In the genomic region with DNA sequence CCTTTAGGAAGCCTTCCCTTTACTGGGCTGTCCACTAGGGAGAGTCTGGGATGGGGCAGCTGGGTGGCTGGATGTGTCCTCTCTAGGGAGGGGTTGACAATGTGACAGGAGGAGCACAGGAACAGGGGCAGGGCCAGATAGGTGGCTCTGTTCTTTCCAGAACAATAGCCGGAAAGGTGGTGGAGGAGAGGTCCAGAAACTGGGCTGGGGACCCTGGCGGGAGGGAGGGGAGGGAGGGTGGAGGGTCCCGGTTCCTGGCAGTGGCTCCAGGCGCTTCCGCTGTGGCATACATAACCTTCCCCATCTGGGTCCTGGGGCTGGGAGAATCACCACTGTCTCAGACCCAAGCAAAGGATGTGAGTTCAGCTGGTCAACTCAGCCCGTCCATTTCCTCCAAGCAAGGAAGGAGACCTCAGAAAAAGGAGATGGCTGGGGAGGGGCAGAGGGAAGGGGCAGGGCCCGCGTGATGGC, we compare ENCODE assay signal across 8 mouse cellular contexts. TPM values are rescaled to one million over a fixed set of nuclear protein-coding genes. Genes with fewer than 3 reads are reported as not detected.
DNase-seq lines count a peak whose midpoint lies in the region; ATAC-seq and TF ChIP-seq lines count a peak whose summit lies in the region.

No protein-coding gene starts in this region.

- peaks cover 18% of the 10 kb centered on the region; the same call in 1 of the 2 replicates for H3K79me2 ChIP-seq in liver, adult 2 months (ENCODE audit: control insufficient read depth, insufficient read depth, low read length)

- WGBS in liver, adult 2 months: 74% methylated on average over 8 of the region's 8 CpGs
- 51% methylated on average over 8 of the region's 8 CpGs for WGBS in hindbrain, embryonic 14.5 days
- WGBS in liver, embryonic 11.5 days: 61% methylated on average over 8 of the region's 8 CpGs

- no peak for DNase-seq in liver, adult 2 months (ENCODE audit: extremely low read depth, low read depth, low spot score)
- DNase-seq in liver: no peak
- DNase-seq in hindbrain, embryonic 14.5 days (ENCODE audit: low spot score): no peak
- no peak for DNase-seq in liver, embryonic 11.5 days (ENCODE audit: low spot score)
- DNase-seq in skeletal muscle tissue, adult 2 months (ENCODE audit: low read depth, low spot score): peak; percentile 42
- no peak for DNase-seq in B cell, adult 2 months
- no peak for DNase-seq in spleen, postnatal 10 days (ENCODE audit: low spot score in 2 of 2)
- no peak for DNase-seq in thymus, postnatal 25 days

- H3K27me3 ChIP-seq in liver, adult 2 months (ENCODE audit: control insufficient read depth, insufficient read depth, low read length): no peaks in the 10 kb centered on the region
- H3K27me3 ChIP-seq in hindbrain, embryonic 14.5 days (ENCODE audit: control insufficient read depth, insufficient read depth, low read length): no peaks in the 10 kb centered on the region
- no peaks in the 10 kb centered on the region for H3K27me3 ChIP-seq in liver, embryonic 11.5 days (replicated peaks; ENCODE audit: control insufficient read depth, insufficient read depth, low read length)

- H3K27ac ChIP-seq in liver, adult 2 months (replicated peaks; ENCODE audit: insufficient read depth, low read depth, low read length): peak overlapping the region; percentile 3; the same call in 1 of the 2 replicates
- H3K27ac ChIP-seq in hindbrain, embryonic 14.5 days: peak overlapping the region; percentile 74
- peak overlapping the region; percentile 53 for H3K27ac ChIP-seq in liver, embryonic 11.5 days (ENCODE audit: low read depth, low read length)

- no peak overlapping the region for H3K4me3 ChIP-seq in liver, adult 2 months (ENCODE audit: insufficient read depth, low read depth, low read length)
- H3K4me3 ChIP-seq in hindbrain, embryonic 14.5 days (replicated peaks; ENCODE audit: low read length): no peak overlapping the region
- no peak overlapping the region for H3K4me3 ChIP-seq in liver, embryonic 11.5 days (ENCODE audit: low read depth, low read length)

- peaks cover 21% of the 10 kb centered on the region for H3K4me1 ChIP-seq in liver, adult 2 months (ENCODE audit: control insufficient read depth, insufficient read depth, low read length)
- H3K4me1 ChIP-seq in hindbrain, embryonic 14.5 days (replicated peaks; ENCODE audit: control insufficient read depth, insufficient read depth, low read length): peaks cover 40% of the 10 kb centered on the region
- H3K4me1 ChIP-seq in liver, embryonic 11.5 days (replicated peaks; ENCODE audit: control insufficient read depth, insufficient read depth, low read length): peaks cover 65% of the 10 kb centered on the region

- TF ChIP-seq CTCF in liver, adult 2 months (IDR thresholded peaks at IDR 0.05; ENCODE audit: low read depth, low read length): no peak

- no peak for TF ChIP-seq POLR2A in liver, adult 2 months (IDR thresholded peaks at IDR 0.05; ENCODE audit: extremely low read depth, insufficient read depth, low read length)

- no peaks in the 10 kb centered on the region for H3K9me3 ChIP-seq in hindbrain, embryonic 14.5 days (ENCODE audit: control insufficient read depth, low read length)
- no peaks in the 10 kb centered on the region for H3K9me3 ChIP-seq in liver, embryonic 11.5 days (ENCODE audit: control insufficient read depth, low read length)

- peak overlapping the region; percentile 88 for H3K4me2 ChIP-seq in hindbrain, embryonic 14.5 days (replicated peaks)
- peak overlapping the region; percentile 45 for H3K4me2 ChIP-seq in liver, embryonic 11.5 days

- no peaks in the 10 kb centered on the region; the same call in 1 of the 2 replicates for H3K36me3 ChIP-seq in liver, adult 2 months (ENCODE audit: control insufficient read depth, insufficient read depth, low read length)
- peaks cover 10% of the 10 kb centered on the region; the same call in 1 of the 2 replicates for H3K36me3 ChIP-seq in hindbrain, embryonic 14.5 days (replicated peaks; ENCODE audit: control insufficient read depth, insufficient read depth)
- peaks cover 23% of the 10 kb centered on the region for H3K36me3 ChIP-seq in liver, embryonic 11.5 days (ENCODE audit: control insufficient read depth, insufficient read depth, low read length)

- no peak for ATAC-seq in hindbrain, embryonic 14.5 days (ENCODE audit: low FRiP score)
- ATAC-seq in liver, embryonic 11.5 days (replicated peaks; ENCODE audit: low FRiP score): no peak

- H3K9ac ChIP-seq in liver, adult 2 months (ENCODE audit: low read depth, low read length): no peak overlapping the region
- H3K9ac ChIP-seq in hindbrain, embryonic 14.5 days: 0 out of 2 replicates have a peak overlapping the region, but pooled peaks have one; percentile 14
- peak overlapping the region; percentile 32 for H3K9ac ChIP-seq in liver, embryonic 11.5 days (ENCODE audit: low read depth, low read length)

RNA-seq across cellular contexts. Expression of a gene that starts 4.1 kb away (rescaled TPM):
- total RNA-seq in liver, adult 2 months (2014; rRNA removed): 2.9 and 3.8 TPM in 2 replicates
- 8.9 and 9.7 TPM in 2 replicates for polyA plus RNA-seq in liver, adult 2 months (2012; rRNA removed)
- polyA plus RNA-seq in hindbrain, embryonic 14.5 days (2014; fragmentation: Nextera tagmentation; extraction: Ambion mirVana): 10.7 and 11.0 TPM in 2 replicates
- 13.5 and 14.0 TPM in 2 replicates for polyA plus RNA-seq in liver, embryonic 11.5 days (2014; fragmentation: Nextera tagmentation; extraction: Ambion mirVana)

RNA-seq across cellular contexts. Expression of a gene that starts 5.2 kb away (rescaled TPM):
- total RNA-seq in liver, adult 2 months (2014; rRNA removed): 4.0 and 5.8 TPM in 2 replicates
- polyA plus RNA-seq in liver, adult 2 months (2012; rRNA removed): 11.2 and 15.6 TPM in 2 replicates
- polyA plus RNA-seq in hindbrain, embryonic 14.5 days (2014; fragmentation: Nextera tagmentation; extraction: Ambion mirVana): 17.8 and 19.9 TPM in 2 replicates
- polyA plus RNA-seq in liver, embryonic 11.5 days (2014; fragmentation: Nextera tagmentation; extraction: Ambion mirVana): 36.1 and 36.4 TPM in 2 replicates

RNA-seq across cellular contexts. Expression of a gene that starts 14.5 kb away (rescaled TPM):
- 15.8 and 17.2 TPM in 2 replicates for total RNA-seq in liver, adult 2 months (2014; rRNA removed)
- 46.8 and 52.7 TPM in 2 replicates for polyA plus RNA-seq in liver, adult 2 months (2012; rRNA removed)
- 1.3 and 2.4 TPM in 2 replicates for polyA plus RNA-seq in hindbrain, embryonic 14.5 days (2014; fragmentation: Nextera tagmentation; extraction: Ambion mirVana)
- 15.6 and 18.7 TPM in 2 replicates for polyA plus RNA-seq in liver, embryonic 11.5 days (2014; fragmentation: Nextera tagmentation; extraction: Ambion mirVana)

RNA-seq across cellular contexts. Expression of a gene that starts 44.1 kb away (rescaled TPM):
- 11.0 and 15.0 TPM in 2 replicates for total RNA-seq in liver, adult 2 months (2014; rRNA removed)
- polyA plus RNA-seq in liver, adult 2 months (2012; rRNA removed): 41.1 and 41.9 TPM in 2 replicates
- 17.3 and 20.8 TPM in 2 replicates for polyA plus RNA-seq in hindbrain, embryonic 14.5 days (2014; fragmentation: Nextera tagmentation; extraction: Ambion mirVana)
- polyA plus RNA-seq in liver, embryonic 11.5 days (2014; fragmentation: Nextera tagmentation; extraction: Ambion mirVana): 14.1 and 14.4 TPM in 2 replicates

RNA-seq across cellular contexts. Expression of a gene that starts 48.9 kb away (rescaled TPM):
- total RNA-seq in liver, adult 2 months (2014; rRNA removed): 0.07 and 0.28 TPM in 2 replicates
- polyA plus RNA-seq in liver, adult 2 months (2012; rRNA removed): 0.51 and 0.56 TPM in 2 replicates
- polyA plus RNA-seq in hindbrain, embryonic 14.5 days (2014; fragmentation: Nextera tagmentation; extraction: Ambion mirVana): 0.13 TPM in 1 of 2 replicates, not detected in the other
- polyA plus RNA-seq in liver, embryonic 11.5 days (2014; fragmentation: Nextera tagmentation; extraction: Ambion mirVana): 0.56 and 0.89 TPM in 2 replicates

Comparison
In these comparisons a context has a peak if more than half of its experiments do, and no peak if none do; other contexts are left out.
1. H3K27ac ChIP-seq: peak in every context shown above with its lines; median percentile 74 in hindbrain, embryonic 14.5 days; 53 in liver, embryonic 11.5 days; 3 in liver, adult 2 months.